Mouse (Mus musculus): ENCODE data around the gene Dgkb.
A peak's percentile ranks its signal among the peaks of the same experiment; 100 is the strongest.

The Dgkb gene

GRCm38 (mm10) chr12:37817426-37817825, at the start of gene Dgkb:
Dgkb (plus strand) TSS chr12:37817726.
- no peak for DNase-seq (ENCODE audit: low spot score in 2 of 2)

GRCm38 (mm10) chr12:37769844-37770243, 47.7 kb upstream of the Dgkb start:
- peak; percentile 7 to 22 for DNase-seq (ENCODE audit: low spot score in 2 of 2)

DNA sequence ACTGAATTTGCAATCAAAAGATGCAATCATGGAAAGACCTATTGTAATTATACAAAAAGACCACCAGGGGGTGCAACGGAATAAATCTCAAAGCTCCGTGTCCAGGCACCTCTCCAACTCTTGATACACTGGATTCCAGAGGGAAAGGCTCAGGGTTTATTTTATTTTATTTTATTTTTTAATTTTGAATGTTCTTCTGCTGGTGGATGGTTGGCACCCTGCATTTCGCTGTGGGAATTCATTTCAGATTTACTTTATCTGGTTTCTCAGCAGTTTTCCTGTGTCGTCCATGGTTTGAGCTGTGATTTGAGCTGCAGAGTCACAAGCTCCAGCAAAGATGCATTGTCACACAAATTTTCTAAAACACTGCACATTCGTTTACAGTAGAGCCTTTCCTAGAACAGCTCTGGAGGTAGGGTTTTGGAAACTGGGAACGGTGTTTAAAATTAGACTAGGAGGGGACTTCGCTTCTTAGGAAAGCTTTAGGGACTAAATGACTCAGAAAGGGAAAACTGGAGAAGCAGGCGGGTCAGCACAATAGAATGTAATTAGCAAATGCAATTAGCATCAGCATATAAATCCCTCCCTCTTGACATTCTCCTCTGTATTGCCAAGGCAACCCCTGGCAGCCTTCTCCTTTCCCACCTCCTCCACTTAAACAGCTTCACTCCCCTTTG, 43.7 kb upstream of the Dgkb start:
- peak; percentile 19 to 23 for DNase-seq (ENCODE audit: low spot score in 2 of 2)

GRCm38 (mm10) chr12:37774591-37774990, 42.9 kb upstream of the Dgkb start:
- no peak for DNase-seq (ENCODE audit: low spot score in 2 of 2)

DNA sequence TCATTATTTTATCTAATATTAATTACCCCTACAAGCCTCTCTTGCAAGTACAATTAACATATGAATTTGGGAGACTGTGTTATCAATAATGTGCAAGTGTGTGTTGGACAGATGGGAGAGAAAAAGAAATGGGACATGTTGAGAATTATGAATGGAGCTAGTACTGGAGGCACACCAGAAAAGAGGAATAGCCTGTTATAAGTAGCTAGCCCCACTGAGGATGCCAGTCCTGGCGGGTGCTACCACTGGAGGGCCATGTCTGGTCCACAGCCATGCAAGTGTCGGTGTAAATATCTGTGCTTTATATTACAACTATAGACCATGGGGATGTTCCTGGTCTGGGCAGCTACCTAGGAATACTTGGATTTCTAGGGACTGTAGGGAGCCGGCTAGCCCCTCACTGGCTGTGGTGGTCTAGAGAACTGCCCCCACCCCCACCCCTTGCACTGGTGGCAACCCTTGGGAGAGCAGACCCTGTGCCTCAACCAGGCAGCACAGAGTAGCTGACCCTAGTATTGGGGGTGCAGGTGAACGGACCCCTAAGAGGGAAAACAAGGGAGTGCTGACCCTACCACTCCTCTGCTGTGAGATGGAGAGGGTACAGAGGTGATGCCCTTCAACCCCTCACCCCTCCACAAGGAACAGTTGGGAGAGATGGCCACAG, 21.1 kb upstream of the Dgkb start:
- DNase-seq (ENCODE audit: low spot score in 2 of 2), result no peak

DNA sequence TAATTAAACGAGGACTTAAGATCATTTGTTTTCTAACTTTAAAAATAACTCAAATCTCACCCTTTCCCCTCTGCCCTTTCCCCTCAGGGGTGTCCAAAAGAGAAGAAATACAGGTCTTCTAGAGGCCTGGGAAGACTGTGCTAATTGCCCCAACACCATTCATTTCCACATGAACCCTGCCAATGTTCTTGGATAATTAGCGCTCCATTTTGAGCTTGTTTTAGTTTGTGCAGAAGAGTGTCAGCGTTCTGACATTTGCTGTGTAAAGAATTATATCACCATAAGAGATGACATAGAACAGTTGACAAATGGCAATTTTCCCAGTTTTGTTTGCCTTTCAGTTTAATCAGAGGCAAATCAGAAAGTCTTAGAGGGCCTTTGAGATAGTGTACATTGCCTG, 3.4 kb upstream of the Dgkb start:
- DNase-seq (ENCODE audit: low spot score in 2 of 2), result no peak

DNA sequence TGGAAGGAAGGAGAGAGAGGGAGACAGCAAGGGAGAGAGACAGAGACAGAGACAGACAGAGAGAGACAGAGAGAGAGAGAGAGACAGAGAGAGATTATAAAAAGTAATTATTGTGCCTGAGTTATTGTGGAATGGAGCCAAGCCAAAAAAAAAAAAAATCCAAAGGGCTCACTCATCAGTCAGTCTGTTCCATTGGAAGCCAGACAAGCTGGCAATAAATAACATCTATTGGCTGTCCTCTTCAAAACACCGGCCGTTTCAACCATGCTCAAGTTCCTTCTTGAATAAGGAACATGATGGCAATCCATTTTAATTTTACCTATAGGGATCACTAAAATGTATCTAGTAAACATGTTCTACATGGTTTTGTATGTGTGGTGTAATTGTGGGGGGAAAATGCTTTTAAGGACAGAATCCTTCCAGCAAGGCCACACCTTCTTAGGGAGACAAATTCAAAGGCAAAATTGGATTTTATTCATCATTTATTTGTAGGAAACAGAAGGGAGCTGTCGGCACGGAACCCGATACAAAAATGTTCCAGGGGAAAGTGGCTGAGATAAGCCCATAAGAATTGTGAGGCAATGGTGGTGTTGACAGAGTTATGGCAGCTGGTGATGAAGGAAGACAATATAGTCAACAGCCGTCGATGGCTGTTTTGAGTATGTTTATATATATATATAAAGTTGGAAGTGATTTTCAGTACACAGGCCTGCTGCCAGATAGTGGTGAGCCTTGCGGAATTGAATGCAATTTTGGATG, 3.7 kb downstream of the Dgkb start:
- DNase-seq (ENCODE audit: low spot score in 2 of 2), result no peak

DNA sequence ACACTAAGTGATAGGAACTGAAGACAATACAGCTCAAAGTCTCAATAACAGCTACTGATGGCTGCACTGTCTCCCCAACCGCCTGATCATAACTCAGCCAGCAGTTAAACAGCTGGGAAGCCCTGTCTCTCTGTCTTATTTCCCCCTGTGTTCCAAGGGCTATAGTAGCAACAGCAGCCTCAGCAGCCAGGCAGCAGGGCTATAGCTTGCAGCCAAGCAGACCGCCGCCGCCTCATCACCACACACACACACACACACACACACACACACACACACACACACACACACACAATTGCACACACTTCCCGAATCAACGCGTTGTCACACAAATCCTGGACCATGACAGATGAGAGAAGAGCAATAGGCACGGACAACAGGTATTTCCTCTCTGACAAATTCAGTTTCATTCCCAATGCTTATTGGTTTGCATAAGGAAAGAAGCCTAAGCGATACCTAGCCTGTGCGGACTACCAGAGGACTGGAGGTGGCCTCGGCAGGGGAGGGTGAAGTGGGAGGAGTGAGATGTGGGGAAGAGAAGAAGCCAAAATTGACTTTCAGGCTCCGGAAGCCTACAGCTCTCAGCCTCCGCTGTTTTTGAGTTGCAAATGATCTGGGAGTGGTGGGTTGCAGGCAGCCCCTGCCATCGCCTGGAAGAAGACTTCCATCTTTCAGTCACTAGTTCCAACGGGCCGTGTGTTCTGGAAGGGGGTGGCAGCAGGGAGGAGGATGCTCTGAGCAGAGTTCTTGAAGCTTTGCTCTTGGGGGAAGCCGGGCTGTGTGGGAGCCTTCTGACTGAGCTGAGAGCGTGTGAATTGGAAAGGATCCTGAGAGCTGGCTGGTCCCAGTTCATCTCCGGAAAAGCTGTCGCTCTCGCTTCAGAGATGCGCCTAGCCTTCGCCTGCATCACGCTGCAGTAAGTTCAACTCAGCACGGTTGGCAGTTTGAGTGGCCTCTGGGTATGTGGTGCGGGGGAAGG, 62.8 kb downstream of the Dgkb start:
- peak; percentile 63 to 65 for DNase-seq (ENCODE audit: low spot score in 2 of 2)

DNA sequence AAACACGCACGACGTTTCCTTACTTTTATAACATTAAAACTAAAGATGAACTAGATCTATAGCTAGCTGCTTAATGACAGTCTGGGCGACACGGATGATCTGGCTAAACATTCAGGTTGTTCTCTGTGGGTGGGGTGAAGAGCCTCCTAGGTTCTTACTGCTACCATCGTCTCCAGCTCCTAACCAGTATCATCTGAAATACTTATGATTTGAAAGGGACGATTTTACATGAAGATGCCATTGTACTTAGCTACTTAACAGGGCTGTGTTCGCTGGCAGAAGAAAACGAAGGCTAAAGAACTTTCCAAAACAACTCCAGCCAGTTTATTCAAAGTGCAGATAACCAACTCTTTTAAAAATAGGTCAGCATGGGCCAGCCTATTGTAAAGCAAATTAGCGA, 63.9 kb downstream of the Dgkb start:
- no peak for DNase-seq (ENCODE audit: low spot score in 2 of 2)

- no peak for DNase-seq (ENCODE audit: low spot score in 2 of 2)
Observed at GRCm38 (mm10) chr12:37882796-37883195, 65.3 kb downstream of the Dgkb start.

- no peak for DNase-seq (ENCODE audit: low spot score in 2 of 2)
Observed at GRCm38 (mm10) chr12:37883781-37884180, 66.3 kb downstream of the Dgkb start.

DNA sequence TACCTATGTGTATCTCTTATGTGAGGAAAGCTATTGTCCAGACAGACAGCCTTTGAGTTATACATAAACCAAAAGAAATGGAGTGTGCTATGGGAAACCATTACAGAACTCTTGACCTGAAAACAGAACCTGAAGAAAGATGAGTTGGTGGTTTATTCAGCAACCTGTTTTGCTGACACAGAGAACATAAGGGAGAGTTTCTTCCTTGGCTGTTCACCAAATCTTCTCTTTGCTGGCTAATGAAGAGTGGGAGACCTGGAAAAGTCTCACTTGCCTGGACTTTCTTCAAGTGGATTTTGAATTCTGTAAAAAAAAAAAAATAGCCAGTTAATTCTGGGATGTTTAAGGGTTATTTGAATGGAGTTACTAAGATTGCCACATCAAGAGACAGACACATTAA, 71.1 kb downstream of the Dgkb start:
- no peak for DNase-seq (ENCODE audit: low spot score in 2 of 2)

GRCm38 (mm10) chr12:37889431-37889830, 71.9 kb downstream of the Dgkb start:
- no peak for DNase-seq (ENCODE audit: low spot score in 2 of 2)

- DNase-seq (ENCODE audit: low spot score in 2 of 2), result no peak
Observed at GRCm38 (mm10) chr12:37891336-37891735, 73.8 kb downstream of the Dgkb start.

- no peak for DNase-seq (ENCODE audit: low spot score in 2 of 2)
Observed at GRCm38 (mm10) chr12:37942163-37942562, 124.6 kb downstream of the Dgkb start.

DNA sequence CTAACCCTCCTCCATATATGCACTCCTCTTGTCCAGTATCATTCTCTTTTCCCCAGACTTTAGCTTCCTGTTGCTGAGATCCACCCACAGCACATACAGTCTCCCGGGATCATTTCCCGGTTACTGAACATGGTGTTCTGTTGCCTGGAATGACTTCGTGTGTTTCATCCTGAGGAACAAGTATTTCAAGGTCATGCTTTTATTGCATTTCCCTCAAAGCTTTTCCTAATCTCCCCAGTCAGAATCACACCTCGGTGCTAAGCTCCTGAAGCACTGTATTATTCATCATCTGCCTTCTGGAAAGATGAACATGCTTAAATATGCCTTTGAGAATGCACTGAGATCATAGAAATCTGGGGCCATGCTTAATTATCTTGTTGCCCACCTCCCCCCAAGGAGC, 138.7 kb downstream of the Dgkb start:
- no peak for DNase-seq (ENCODE audit: low spot score in 2 of 2)

DNA sequence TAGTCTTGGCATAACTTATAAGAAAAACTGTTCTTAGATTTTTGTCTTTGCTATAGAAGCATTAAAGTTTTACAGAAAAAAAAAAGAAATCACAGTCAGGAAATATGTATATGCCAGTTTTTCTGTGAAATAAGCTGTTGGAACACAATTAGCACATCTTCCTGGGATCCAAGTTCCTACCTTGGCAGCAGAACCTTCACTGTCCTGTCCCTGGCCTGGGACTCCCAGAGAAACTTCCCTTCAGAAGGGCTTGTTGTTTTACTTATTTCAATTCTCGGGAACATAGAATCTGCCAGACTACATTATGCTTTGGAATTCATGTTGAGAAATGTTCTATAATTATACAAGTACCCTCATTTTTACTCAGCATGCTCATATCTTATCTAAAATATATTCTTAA, 154.0 kb downstream of the Dgkb start:
- DNase-seq (ENCODE audit: low spot score in 2 of 2), result no peak

- no peak for DNase-seq (ENCODE audit: low spot score in 2 of 2)
Observed at GRCm38 (mm10) chr12:37978498-37979187, 161.1 kb downstream of the Dgkb start.

- DNase-seq (ENCODE audit: low spot score in 2 of 2), result no peak
Observed at GRCm38 (mm10) chr12:37985352-37985751, 167.8 kb downstream of the Dgkb start.

DNA sequence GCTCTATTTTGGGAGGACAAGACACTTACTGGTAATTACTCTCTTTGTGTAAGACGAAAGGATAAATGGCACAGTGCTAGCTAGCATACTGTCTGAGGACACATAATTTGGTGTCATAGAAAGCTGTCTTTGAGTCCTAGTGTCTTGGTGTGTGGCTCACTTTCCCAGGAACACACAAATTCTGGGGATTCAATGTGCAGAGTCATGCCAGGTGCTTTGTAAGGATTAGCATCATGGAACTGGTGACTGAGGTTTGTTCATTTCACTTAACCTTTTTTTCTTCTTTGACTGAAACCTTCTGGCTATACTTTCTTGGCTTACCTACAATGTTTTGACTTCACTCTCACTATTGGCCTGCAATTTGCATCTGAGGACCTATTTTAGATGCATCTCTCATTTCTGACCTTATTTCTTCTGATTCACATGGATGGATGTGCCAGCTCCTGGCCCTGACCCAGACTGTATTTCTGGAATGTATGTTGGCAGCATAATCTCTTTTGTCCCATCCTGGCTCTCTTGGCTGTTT, 170.6 kb downstream of the Dgkb start:
- DNase-seq (ENCODE audit: low spot score in 2 of 2), result no peak

GRCm38 (mm10) chr12:37993221-37993620, 175.7 kb downstream of the Dgkb start:
- no peak for DNase-seq (ENCODE audit: low spot score in 2 of 2)

Measured in frontal cortex, postnatal 10 days (tissue).